Mouse (Mus musculus): ENCODE data around the gene Atl1.

The Atl1 gene

DNA sequence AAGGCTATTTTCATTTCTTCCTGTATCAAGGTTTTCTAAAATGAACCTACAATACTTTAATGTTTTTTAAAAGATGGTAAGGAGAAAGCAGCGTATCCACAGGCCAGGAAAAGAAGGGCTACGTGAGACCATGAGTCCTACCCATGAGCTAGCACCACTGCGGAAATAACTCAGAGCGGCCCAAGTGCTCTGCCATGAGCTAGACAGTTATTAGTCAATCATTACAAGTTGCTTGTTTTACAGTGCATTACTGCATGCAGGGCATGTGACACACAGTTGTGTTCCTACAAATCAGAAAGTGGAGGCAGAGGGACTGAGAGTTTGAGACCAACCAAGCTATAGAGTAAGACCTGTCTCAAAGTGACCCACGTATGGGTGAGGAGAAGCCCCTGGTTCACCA, 8.4 kb upstream of the Atl1 start:
- no peak for DNase-seq (ENCODE audit: low spot score)

DNA sequence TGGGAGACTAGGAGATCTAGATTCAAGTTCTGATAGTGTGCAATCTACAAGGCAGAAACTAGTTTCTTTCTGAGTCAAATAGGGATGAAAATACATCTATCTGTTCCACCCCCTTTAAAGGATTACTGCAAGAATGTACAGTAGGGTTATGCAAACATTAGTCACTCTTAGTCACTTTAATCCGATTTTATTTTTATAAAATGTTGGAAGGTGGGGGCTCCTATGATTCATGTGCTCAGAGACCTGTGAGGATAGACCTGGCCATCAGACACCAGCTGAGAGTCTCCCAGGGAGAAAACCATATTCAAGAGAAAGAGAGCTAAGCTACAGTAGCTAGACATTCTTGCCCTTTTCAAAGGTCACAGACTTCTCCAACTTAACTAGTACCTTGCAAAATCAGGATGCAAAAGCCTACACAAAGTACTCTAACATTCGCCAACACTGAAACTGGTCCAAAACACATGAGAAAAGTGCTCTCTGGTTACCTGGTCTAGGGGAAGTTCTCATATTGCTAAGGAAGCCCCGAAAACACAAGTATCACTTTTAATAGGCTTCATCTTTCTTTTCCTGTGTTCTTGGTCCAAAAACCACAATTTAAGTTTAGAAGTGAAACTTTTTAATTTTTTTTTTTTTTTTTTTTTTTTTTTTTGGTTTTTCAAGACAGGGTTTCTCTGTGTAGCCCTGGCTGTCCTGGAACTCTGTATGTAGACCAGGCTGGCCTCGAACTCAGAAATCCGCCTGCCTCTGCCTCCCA, 7.1 kb upstream of the Atl1 start:
- DNase-seq (ENCODE audit: low spot score) = no peak

DNA sequence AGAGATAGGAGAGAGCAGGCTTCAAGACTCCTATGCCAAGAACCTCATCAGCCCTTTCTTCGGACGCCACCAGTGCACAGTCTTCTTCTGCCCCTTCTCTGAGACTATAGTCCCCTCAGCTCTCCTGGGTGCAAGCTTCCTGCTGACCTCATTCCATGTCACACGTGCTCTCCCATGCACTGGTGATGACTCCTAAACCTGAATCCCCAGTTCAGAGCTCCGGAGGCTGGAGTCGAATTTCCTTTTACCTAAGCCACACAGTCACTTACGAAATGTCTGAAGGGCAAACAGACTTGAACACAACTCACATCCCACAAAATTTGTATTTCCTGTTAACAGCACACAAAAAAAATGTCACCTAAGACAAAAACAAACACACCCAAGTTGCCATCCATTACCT, 4.6 kb upstream of the Atl1 start:
- DNase-seq (ENCODE audit: low spot score) = no peak

DNA sequence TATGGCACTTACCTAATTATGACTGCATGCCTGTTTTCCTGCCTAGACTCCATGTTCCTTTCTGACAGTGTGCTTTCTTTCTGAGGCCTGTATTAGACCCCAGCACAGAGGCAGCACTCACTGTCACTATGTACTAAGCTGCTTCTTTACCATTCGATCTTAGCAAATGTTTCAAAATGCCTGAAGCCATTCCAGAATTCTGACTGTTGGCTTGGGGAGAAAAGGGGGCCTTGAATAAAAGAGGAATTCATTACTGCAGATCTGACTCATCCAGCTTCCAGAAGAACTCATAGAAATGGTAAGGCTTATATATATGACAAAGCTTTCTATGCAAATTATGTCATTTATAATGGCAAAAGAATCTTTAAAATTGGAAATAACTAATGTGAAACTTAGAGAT, 4.1 kb upstream of the Atl1 start:
- no peak for DNase-seq (ENCODE audit: low spot score)

DNA sequence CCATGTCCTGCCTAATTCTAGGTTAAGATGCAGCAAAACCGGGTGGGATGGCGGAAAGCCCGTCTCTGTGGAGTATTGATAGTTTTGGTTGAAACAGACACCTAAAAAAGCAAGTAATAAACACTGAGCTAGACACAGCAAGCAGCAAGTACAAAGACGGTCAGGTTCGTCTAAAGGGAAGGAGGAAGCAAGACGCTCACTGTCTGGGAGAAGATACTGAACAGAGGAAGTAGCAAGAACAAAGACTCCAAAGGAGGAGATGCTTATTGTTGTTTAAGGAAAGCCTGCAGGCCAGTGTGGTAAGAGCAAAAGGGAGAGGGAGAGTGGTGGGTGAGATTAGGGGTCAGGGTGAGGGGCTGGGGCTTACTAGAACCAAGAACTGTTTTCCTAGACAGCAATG, 2.4 kb upstream of the Atl1 start:
- DNase-seq (ENCODE audit: low spot score) = no peak

DNA sequence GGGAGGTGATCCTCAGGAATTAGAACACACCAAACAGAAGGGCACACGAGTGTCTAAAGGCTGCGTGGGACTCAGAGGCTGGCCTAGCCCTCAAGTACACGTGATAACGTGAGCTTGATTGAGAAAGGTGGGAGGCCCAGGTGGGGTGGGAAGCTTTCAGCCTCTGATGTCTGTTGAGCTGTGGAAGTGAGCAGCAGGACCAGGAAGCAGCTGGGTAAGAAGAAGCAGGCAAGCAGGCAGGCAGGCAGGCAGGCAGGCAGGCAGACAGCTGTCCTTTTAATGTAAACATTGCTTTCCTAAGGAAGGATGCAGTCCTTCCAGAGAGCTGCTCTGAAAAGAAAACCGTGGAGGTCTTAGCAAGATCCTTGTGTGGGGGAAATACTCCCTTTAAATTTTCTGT, 1.9 kb upstream of the Atl1 start:
- no peak for DNase-seq (ENCODE audit: low spot score)

DNA sequence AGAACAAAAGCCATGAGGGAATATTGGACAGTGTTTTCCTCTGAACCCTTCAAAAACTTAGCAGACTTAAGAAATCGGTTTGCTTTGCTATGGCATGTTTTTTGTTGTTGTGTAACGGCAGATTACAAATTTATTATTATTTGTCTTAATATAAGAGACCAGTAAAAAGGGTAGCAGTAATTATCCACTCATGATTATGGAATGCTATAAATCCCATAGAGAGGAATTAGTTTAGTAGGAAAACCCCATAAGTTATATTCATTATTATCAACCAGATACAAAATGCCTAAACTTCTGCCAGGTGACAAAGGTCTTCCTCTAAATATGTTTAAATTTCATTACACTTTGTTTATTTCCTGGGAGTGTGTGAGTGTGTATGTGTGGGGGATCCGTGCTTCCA, 693 bp upstream of the Atl1 start:
- no peak for DNase-seq (ENCODE audit: low spot score)

DNA sequence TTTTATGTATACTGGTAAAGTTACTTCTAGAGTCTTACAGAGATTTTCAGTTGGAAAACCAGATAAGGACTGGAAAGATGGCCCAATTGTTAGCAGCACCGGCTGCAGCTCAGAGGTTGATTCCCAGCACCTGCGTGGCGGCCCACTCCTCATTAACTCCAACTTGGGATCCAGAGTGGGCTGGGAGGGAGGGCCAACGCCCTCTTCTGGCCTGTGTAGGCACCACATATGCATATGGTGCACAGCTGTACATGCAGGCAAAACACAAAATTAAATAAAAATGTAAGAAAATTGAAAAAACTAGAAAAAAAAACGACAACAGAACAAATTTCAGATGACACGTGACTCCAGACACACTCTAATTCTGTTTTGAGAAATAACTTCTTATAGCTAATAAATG, 1.5 kb downstream of the Atl1 start:
- no peak for DNase-seq (ENCODE audit: low spot score)

DNA sequence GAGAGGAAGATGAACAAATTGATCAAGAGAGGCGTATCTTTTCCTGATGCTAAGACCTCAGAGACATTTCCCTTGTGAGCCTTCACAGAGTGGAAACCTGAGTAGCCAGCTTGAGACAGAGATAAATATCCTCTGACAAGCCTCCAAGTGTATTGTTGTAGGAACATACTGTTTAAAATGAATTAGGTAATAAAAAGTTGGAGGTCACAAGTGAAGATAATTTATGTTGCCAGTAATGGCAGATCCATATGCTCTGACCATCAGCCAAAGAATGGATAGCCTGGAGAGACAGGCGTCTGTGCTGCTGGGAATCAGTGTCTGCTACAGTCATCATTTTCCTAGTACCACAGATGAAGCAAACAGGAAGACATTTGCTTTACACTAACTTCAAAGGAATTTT, 2.6 kb downstream of the Atl1 start:
- DNase-seq (ENCODE audit: low spot score) = no peak

DNA sequence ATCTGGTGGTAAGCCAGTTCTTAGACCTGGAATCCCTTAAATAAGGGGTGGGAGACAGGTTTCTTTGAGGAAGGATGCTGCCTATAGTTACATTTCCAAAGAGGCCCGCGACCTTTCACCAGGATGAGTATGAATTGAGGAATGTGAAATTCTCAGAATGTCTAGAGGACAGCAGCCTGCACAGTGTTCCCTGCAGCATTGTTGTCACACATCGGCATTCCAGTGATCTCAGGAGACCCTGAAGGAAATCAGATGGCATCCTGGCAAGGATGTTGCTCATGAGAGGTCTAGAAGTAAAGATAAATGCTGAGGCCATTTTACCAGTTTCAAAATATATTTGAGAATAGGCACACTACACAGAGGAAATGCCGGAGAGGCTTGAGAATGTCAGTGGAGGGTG, 5.7 kb downstream of the Atl1 start:
- DNase-seq (ENCODE audit: low spot score) = no peak

DNA sequence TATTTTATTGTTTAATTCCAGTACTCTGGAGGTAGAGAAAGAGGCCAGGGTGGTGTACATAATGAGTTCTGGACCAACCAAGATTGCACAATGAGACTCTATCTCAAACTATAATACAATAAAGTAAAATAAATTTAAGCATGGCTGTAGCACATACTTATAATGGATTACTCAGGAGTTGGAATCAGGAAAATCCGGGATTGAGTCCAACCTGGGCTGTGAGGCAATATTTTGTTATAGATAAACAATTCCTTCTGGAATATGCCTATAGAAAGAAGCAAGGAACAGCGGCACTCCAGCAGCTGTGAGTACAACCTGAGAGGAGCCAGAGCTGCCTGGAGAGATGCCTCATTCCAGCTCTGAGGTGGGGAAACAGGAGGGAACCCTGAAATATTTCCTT, 12.6 kb downstream of the Atl1 start:
- DNase-seq (ENCODE audit: low spot score) = no peak

DNA sequence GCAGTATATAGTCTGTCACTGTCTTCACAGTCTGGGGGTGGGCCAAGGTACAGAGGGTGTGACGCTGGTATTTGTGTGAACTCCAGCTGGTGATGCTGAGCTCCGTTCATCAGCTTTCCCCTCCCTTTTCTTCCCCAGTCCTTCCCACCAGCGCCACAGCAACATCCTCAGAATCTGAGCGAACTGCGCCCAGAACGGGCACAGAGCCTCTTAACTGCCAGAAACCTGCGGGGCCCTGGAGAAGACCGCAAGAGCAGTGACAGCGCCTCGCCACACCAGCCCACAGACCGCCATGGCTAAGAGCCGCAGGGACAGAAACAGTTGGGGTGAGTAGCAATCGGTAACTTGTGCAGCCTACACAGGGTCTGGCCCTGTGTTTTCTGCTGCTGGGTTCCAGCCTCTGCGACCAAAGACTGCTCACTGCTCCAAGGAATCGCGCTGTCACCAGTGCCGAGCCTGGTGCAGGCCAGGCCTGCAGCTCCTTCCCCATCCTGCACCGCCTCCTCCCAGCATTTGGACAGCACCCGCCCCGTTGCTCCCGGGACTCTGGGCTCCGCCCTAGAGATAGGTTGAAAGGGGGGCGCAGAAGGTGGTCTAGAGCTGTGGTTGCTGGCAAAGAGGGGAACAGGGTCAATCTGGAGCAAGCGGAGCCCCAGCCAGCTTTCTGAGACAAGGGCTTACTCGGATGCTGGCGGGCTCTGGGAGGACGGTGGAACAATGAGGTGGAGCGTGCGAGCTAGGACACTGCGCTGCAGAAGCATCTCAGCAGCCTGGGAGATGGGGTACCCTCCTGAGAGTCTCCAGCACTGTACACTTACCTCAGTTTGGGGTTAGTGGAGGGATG, 15.5 kb downstream of the Atl1 start:
- peak; percentile 66 for DNase-seq (ENCODE audit: low spot score)

DNA sequence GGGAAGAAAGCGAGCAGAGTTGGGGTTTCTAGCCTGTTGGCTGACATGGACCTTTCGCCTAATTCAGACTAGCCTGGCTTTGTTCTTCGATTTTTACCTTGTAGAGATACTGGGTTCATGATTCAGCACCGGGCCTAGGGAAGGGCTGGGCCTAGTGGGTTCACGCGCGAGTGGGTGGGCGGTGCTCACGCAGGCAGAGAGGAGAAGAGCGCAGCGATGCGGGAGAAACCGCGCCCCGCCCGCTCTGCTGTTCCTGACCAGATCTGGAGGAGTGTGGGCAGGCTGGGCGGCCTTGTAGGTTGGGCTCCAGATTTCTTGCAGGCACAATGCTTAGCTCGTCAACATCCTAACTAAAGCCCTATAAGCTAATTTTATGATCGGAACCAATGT, 16.1 kb downstream of the Atl1 start:
- peak; percentile 83 for DNase-seq (ENCODE audit: low spot score)

DNA sequence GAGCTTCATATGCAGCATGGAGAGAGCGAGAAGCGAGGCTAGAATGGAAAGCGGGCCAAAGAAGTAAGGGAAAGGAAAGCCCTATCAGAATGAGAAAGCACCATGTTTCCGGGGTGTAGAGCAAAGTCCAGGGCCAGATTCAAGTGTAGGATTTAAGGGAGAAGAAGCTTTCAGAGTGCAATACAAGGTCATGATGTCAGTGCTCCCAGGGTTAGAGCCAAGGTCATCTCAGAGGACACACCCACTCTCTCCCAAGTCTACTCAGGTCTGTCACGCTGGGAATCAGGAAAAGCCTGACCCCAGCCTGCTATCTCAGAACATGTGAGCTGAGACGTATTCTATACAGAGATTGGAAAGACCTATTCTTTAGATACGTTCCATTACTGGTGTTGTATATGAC, 19.5 kb downstream of the Atl1 start:
- DNase-seq (ENCODE audit: low spot score) = no peak

DNA sequence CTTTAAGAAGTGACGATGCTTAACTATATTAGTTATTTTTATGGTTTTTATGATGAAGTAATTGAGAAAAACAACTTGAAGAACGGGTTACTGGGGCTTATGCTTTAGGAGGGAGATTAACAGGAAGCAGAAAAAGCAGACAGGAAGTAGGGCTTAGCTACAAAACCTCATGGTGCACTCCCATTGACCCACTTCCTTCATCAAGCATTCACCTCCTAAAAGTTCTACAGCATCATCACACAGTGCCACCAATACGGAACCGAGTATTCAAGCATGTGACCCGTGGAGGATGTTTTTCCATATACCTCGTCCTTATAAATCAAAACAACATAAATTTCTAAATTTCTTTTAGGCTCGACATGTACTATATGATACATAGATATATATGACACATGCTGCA, 20.3 kb downstream of the Atl1 start:
- no peak for DNase-seq (ENCODE audit: low spot score)

DNA sequence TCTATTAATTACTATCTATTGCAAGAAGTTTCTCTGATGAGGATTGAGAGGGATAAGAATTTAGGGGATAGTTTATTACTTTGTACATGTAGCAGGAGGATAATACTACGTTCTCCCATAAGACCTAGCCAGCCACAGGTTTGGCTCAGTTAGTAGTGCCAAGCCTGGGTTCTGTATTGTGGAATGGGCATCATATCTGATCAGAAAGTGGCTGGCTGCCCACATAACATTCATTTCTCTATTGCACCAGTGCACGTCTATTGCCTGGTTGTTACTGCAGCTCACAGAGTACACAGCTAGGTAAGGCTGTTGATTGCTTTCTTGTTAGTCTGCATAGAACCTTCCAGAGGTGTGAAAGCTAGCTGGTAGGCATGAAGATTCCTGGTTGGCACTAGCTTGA, 25.5 kb downstream of the Atl1 start:
- no peak for DNase-seq (ENCODE audit: low spot score)

DNA sequence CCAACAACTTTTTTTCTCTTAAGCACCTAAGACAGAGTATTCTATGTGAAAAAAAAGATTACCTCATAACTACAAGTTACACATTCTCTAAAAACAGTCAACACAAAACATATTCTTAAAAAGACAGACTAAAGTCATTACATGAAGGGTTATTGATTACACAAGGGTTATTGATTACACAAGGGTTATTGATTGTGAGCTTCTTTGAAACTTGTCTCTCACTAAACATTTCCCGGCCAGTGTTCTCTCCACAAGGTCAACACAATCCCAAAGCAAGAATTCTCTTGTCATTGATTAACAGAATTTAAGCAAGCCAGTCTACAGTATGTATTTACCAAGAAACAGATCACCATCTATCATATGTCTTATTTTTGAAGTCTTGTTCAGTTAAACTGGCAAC, 29.7 kb downstream of the Atl1 start:
- DNase-seq (ENCODE audit: low spot score) = no peak

DNA sequence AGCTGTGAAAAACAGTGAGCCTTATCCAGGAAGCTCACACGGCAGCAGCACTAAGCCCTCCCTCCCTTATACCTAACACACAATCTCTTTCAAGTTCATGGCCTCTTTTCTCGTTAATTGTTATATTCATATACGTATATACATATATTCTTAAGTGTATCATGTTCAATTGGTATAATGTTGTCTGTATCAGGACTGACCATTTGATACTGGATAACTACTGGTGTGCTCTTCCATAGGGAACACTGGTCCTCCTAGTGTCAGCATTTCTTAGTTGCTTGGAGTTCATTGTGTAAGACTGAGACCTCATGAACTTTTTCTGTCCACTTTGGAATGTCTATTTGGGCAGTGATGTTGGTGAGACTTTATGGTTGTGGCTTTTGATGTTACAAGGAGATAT, 30.7 kb downstream of the Atl1 start:
- DNase-seq (ENCODE audit: low spot score) = no peak

DNA sequence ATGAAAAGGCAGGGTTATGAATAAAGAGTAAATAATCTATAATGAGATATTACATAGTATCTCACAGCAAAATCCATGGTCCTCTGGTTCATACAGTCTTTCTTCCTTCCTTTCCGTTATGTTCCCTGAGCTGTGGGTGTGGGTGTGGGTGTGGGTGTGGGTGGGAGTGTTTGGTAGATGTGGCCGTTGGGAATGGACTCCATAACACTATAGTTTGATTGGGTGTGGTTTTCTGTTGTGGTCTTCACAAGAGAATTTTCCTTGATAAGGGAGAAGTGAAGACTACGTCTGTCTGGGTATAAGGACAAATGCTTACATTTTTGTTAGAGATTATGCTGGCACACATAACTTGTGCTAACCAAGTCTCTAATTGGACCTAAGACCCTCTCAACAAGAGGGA, 31.2 kb downstream of the Atl1 start:
- no peak for DNase-seq (ENCODE audit: low spot score)

DNA sequence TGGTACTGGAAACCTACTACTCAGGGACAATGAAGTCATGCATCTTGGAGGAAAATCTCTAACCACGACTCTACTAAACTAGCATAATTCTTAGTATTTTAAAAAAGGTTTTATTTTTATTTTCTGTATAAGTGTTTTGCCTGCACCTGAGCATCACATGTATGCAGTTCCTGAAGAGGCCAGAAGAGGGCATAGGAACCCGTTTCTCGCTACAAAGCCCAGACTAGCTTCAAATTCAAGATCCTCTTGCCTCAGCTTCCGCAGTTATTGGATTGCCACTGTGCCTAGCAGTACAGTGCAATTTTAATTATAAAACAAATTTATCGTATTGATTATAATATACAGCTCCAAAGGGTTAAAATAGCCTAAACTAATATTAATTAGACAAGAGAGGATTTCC, 31.6 kb downstream of the Atl1 start:
- no peak for DNase-seq (ENCODE audit: low spot score)

DNA sequence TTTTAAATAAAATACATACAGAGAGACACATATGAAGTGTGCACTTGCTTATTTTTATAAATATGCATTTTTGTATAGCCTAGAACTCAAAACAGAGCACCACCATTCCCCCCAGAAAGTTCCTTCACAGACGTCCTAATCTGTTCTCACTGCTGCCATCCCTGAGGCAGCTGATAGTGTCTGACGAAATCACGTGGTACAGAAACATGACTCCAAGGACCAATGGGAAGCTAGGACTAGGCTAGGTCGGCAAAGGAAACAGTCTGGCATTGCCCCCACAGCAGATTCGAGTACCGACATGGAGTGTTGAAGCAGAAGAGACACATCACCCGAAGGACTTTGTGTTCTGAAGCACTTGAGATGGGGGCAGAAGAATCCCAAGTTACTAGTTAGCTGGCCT, 34.3 kb downstream of the Atl1 start:
- no peak for DNase-seq (ENCODE audit: low spot score)

DNA sequence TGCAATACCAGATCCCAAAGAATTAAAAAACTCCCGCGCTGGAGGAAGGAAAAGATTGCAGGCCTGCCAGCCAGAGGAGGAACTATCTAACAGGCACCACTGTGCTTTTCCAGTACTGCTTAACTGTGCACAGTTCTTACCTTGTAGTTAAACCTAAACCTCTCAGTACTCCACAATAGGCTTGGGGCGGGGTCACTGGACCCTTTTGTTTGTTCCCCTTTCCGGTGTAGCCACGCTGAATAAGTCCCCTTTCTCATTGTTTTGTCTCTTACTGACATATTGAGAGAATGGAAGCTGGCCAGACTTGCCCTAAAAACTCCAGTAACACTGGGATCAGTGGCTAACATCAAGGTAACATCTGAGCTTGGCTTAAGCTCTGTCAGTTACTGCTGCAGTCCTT, 45.3 kb downstream of the Atl1 start:
- no peak for DNase-seq (ENCODE audit: low spot score)

DNA sequence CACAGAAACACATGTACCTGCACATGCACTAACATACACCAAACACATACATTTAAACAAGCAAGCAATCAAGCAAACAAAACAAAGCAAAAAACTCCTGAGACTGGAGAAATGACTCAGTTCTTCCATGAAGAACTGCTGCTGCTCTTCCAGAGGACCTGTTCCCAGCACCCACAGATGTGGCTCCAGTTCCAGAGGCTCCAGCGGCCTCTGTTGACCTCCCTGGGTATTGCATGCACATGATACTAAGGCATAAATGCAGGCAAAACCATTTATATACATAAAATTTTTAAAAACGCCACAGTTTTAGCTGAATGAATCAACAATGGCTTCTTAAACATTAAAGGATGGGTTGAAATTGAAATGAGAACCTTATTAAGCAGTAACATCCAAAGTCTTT, 46.9 kb downstream of the Atl1 start:
- DNase-seq (ENCODE audit: low spot score) = no peak

Data from left cerebral cortex, adult 11 months (tissue).